Mouse (Mus musculus) left cerebral cortex, adult 18-20 months (tissue): Measurements from ENCODE around the gene Tanc1. TPM values are rescaled to one million over a fixed set of nuclear protein-coding genes. Genes with fewer than 3 reads are reported as not detected.

ENCODE experiments used
- DNase-seq, 2 experiments: peaks; one replicate each; pipeline ENCODE4 v3.0.0; 2021 to 2022; ENCODE audit warnings: low spot score in 2 of 2, mixed read lengths in 1 of 2
- total RNA-seq, 2 experiments: library from RNA; stranded (reverse); gene quantifications; 2 replicates each; pipeline ENCODE4 v1.2.3; 2021

Gene Tanc1
- total RNA-seq, 2 experiments from 2014 or later, result 25.2 to 26.7 TPM

- no peak for DNase-seq
These were observed 35.0 kb downstream of the Tanc1 start for GRCm38 (mm10) chr2:59646740-59647390.

GRCm38 (mm10) chr2:59648444-59648843 is 36.6 kb downstream of the Tanc1 start:
- DNase-seq, result no peak

- no peak for DNase-seq
These were observed 40.0 kb downstream of the Tanc1 start for GRCm38 (mm10) chr2:59651801-59652200.

- no peak for DNase-seq
These were observed 40.9 kb downstream of the Tanc1 start for GRCm38 (mm10) chr2:59652702-59653101.

- DNase-seq, result no peak
These were observed 41.7 kb downstream of the Tanc1 start for GRCm38 (mm10) chr2:59653306-59654165.

- DNase-seq, result no peak
These were observed 43.6 kb downstream of the Tanc1 start for GRCm38 (mm10) chr2:59655471-59655870.

- no peak for DNase-seq
These were observed 44.8 kb downstream of the Tanc1 start for GRCm38 (mm10) chr2:59656680-59657079.

- no peak for DNase-seq
These were observed 47.8 kb downstream of the Tanc1 start for GRCm38 (mm10) chr2:59659686-59660085.

GRCm38 (mm10) chr2:59660891-59661805 is 49.3 kb downstream of the Tanc1 start:
- DNase-seq, result no peak

GRCm38 (mm10) chr2:59664803-59665567 is 53.1 kb downstream of the Tanc1 start:
- no peak for DNase-seq

- no peak for DNase-seq
These were observed 54.7 kb downstream of the Tanc1 start for GRCm38 (mm10) chr2:59666533-59666932.

- DNase-seq, result no peak
These were observed 58.5 kb downstream of the Tanc1 start for GRCm38 (mm10) chr2:59670087-59671060.

- no peak for DNase-seq
These were observed 59.8 kb downstream of the Tanc1 start for GRCm38 (mm10) chr2:59671671-59672070.

- DNase-seq, result no peak
These were observed 60.2 kb downstream of the Tanc1 start for GRCm38 (mm10) chr2:59672086-59672485.

- DNase-seq, result no peak
These were observed 60.8 kb downstream of the Tanc1 start for GRCm38 (mm10) chr2:59672686-59673085.

- DNase-seq, result no peak
These were observed 61.5 kb downstream of the Tanc1 start for GRCm38 (mm10) chr2:59673351-59673750.

GRCm38 (mm10) chr2:59673877-59674276 is 62.0 kb downstream of the Tanc1 start:
- DNase-seq, result no peak

- DNase-seq, result no peak
These were observed 63.6 kb downstream of the Tanc1 start for GRCm38 (mm10) chr2:59675270-59675995.

GRCm38 (mm10) chr2:59676041-59676440 is 64.2 kb downstream of the Tanc1 start:
- DNase-seq, result no peak
